Mouse (Mus musculus): ENCODE data around the gene Pex14.

GRCm38 (mm10) chr4:149027571-149027970, 72.1 kb downstream of the Pex14 start:
- TF ChIP-seq CTCF (IDR thresholded peaks at IDR 0.05): no peak
- TF ChIP-seq EP300 (IDR thresholded peaks at IDR 0.05): no peak

Data from lung, postnatal 0 days (tissue).